In the genomic region with DNA sequence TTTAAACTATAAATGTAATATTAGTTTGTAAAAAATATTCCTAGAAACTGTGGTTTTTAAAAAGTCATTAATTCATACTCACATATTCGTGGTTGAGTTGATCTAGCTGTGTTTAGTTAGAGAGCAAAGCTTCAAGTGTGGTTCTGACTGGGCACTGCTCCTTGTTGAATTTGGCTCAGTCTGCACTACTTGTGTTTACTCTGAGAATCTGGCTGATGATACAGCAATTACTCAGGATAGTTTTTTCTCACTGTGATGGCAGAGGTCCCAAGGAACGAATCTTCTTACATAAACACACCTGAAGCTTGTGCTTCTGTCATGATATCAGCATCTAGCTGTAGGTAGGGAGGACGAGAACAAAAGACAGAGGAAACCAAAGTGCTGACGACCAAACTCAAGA, we compare ENCODE assay signal across 18 mouse cellular contexts. TPM values are rescaled to one million over a fixed set of nuclear protein-coding genes. Genes with fewer than 3 reads are reported as not detected.
"Had no signal": no experiment of that assay in that cellular context is flagged by ENCODE, and none has a peak within 500 bp of the region (broad histone marks: within the 10 kb centered on the region; RNA-seq: fewer than 3 reads in every experiment).

No protein-coding gene starts in this region.

- DNase-seq: lung, adult 18-20 months; lung, postnatal 10 days; lung, postnatal 4 days; midbrain, embryonic 14.5 days; retina, postnatal 1 day; right cerebral cortex, adult 18-20 months; right cerebral cortex, postnatal 25 days; right cerebral cortex, postnatal 4 days; spleen, adult 18-20 months; thymus, adult 18-20 months; thymus, postnatal 14 days; thymus, postnatal 36 days had no signal

- H3K9ac ChIP-seq: midbrain, embryonic 12.5 days; neural tube, embryonic 13.5 days; neural tube, embryonic 15.5 days had no signal

- H3K27me3 ChIP-seq: midbrain, embryonic 12.5 days; neural tube, embryonic 13.5 days; neural tube, embryonic 15.5 days had no signal

- H3K4me1 ChIP-seq: midbrain, embryonic 10.5 days; midbrain, embryonic 12.5 days; neural tube, embryonic 13.5 days; neural tube, embryonic 15.5 days had no signal

- H3K9me3 ChIP-seq: midbrain, embryonic 10.5 days; midbrain, embryonic 12.5 days; neural tube, embryonic 13.5 days; neural tube, embryonic 15.5 days had no signal

- H3K27ac ChIP-seq: midbrain, embryonic 10.5 days; midbrain, embryonic 12.5 days; neural tube, embryonic 13.5 days; neural tube, embryonic 15.5 days had no signal

- H3K4me2 ChIP-seq: midbrain, embryonic 12.5 days; neural tube, embryonic 13.5 days; neural tube, embryonic 15.5 days had no signal

- H3K36me3 ChIP-seq: midbrain, embryonic 10.5 days; midbrain, embryonic 12.5 days; neural tube, embryonic 13.5 days; neural tube, embryonic 15.5 days had no signal

- H3K4me3 ChIP-seq: midbrain, embryonic 10.5 days; midbrain, embryonic 12.5 days; myocyte; neural tube, embryonic 13.5 days; neural tube, embryonic 15.5 days had no signal

RNA-seq across cellular contexts. Expression of a gene that starts 16.4 kb away (rescaled TPM):
- polyA plus RNA-seq: small intestine, adult 2 months had no signal
